In genomic region chr15:7154737-7155090, GRCm38 (mm10) we compare ENCODE assay signal across 12 mouse cellular contexts.
DNase-seq lines count a peak whose midpoint lies in the region; ATAC-seq and TF ChIP-seq lines count a peak whose summit lies in the region.
"Had no signal": no experiment of that assay in that cellular context is flagged by ENCODE, and none has a peak within 500 bp of the region (broad histone marks: within the 10 kb centered on the region; RNA-seq: fewer than 3 reads in every experiment).

No protein-coding gene starts in this region.

- peak; percentile 33 for DNase-seq in forebrain, embryonic 14.5 days (ENCODE audit: low spot score)
- DNase-seq in midbrain, postnatal 0 days (ENCODE audit: low spot score), result peak; percentile 71
- peak; percentile 35 for DNase-seq in testis, postnatal 14 days (ENCODE audit: low spot score)
- DNase-seq in right cerebral cortex, postnatal 4 days, result no peak
- no peak for DNase-seq in frontal cortex, postnatal 25 days (ENCODE audit: low spot score in 2 of 2)

- no peak overlapping the region for H3K4me3 ChIP-seq in forebrain, embryonic 14.5 days (ENCODE audit: low read depth, low read length)
- H3K4me3 ChIP-seq in forebrain, embryonic 15.5 days, result no peak overlapping the region
- H3K4me3 ChIP-seq in midbrain, postnatal 0 days (ENCODE audit: low read depth, low read length), result no peak overlapping the region
- no peak overlapping the region for H3K4me3 ChIP-seq in midbrain, embryonic 16.5 days (ENCODE audit: low read depth, low read length)
- no peak overlapping the region for H3K4me3 ChIP-seq in lung, embryonic 15.5 days
- H3K4me3 ChIP-seq: limb, embryonic 12.5 days had no signal

- no peaks in the 10 kb centered on the region for H3K36me3 ChIP-seq in forebrain, embryonic 14.5 days (ENCODE audit: control insufficient read depth, insufficient read depth, low read length)
- H3K36me3 ChIP-seq in forebrain, embryonic 15.5 days, result no peaks in the 10 kb centered on the region
- H3K36me3 ChIP-seq in midbrain, postnatal 0 days (ENCODE audit: insufficient read depth, low read length), result no peaks in the 10 kb centered on the region; the same call in 1 of the 2 replicates
- H3K36me3 ChIP-seq in midbrain, embryonic 16.5 days (ENCODE audit: control insufficient read depth, insufficient read depth, low read length), result no peaks in the 10 kb centered on the region
- peaks cover 16% of the 10 kb centered on the region for H3K36me3 ChIP-seq in lung, embryonic 15.5 days

- WGBS in forebrain, embryonic 14.5 days, result 72% methylated on average over 7 of the region's 7 CpGs
- 70% methylated on average over 7 of the region's 7 CpGs for WGBS in forebrain, embryonic 15.5 days
- WGBS in midbrain, postnatal 0 days, result 65% methylated on average over 7 of the region's 7 CpGs
- WGBS in midbrain, embryonic 16.5 days, result 65% methylated on average over 7 of the region's 7 CpGs
- WGBS in lung, embryonic 15.5 days, result 38% methylated on average over 7 of the region's 7 CpGs

- H3K4me2 ChIP-seq in forebrain, embryonic 14.5 days (ENCODE audit: low read length), result no peak overlapping the region
- no peak overlapping the region for H3K4me2 ChIP-seq in forebrain, embryonic 15.5 days (replicated peaks)
- H3K4me2 ChIP-seq in midbrain, postnatal 0 days (ENCODE audit: low read depth, low read length, poor library complexity, severe bottlenecking), result no peak overlapping the region
- H3K4me2 ChIP-seq in midbrain, embryonic 16.5 days (ENCODE audit: low read length), result no peak overlapping the region
- no peak overlapping the region; the same call in 1 of the 2 replicates for H3K4me2 ChIP-seq in lung, embryonic 15.5 days
- H3K4me2 ChIP-seq: limb, embryonic 12.5 days; midbrain, embryonic 11.5 days had no signal

- H3K9ac ChIP-seq in forebrain, embryonic 14.5 days (ENCODE audit: low read length), result no peak overlapping the region
- no peak overlapping the region for H3K9ac ChIP-seq in forebrain, embryonic 15.5 days (replicated peaks)
- H3K9ac ChIP-seq in midbrain, postnatal 0 days (replicated peaks; ENCODE audit: low read length, poor library complexity, severe bottlenecking), result no peak overlapping the region
- H3K9ac ChIP-seq in midbrain, embryonic 16.5 days (ENCODE audit: low read depth, low read length), result no peak overlapping the region
- no peak overlapping the region for H3K9ac ChIP-seq in lung, embryonic 15.5 days
- H3K9ac ChIP-seq: limb, embryonic 12.5 days had no signal

- ATAC-seq in forebrain, embryonic 14.5 days, result 0 out of 2 replicates have a peak, but pooled peaks have one; percentile 54
- ATAC-seq in forebrain, embryonic 15.5 days (replicated peaks), result no peak
- ATAC-seq in midbrain, postnatal 0 days (ENCODE audit: low FRiP score), result no peak
- no peak for ATAC-seq in midbrain, embryonic 16.5 days
- peak; percentile 35; the same call in 1 of the 2 replicates for ATAC-seq in lung, embryonic 15.5 days (ENCODE audit: borderline replicate concordance, extremely low read depth, low FRiP score, low TSS enrichment)
- ATAC-seq: activated CD4-positive, CD25-positive, alpha-beta regulatory T cell, adult 4 months had no signal

- no peak overlapping the region for H3K27ac ChIP-seq in forebrain, embryonic 14.5 days (ENCODE audit: low read depth, low read length)
- no peak overlapping the region for H3K27ac ChIP-seq in forebrain, embryonic 15.5 days (replicated peaks)
- H3K27ac ChIP-seq in midbrain, postnatal 0 days (ENCODE audit: low read depth, low read length), result no peak overlapping the region
- H3K27ac ChIP-seq in midbrain, embryonic 16.5 days (ENCODE audit: low read length), result no peak overlapping the region
- H3K27ac ChIP-seq in lung, embryonic 15.5 days, result peak overlapping the region; percentile 51
- H3K27ac ChIP-seq: kidney, postnatal 0 days; limb, embryonic 12.5 days had no signal

- H3K9me3 ChIP-seq in forebrain, embryonic 14.5 days (replicated peaks; ENCODE audit: control insufficient read depth, low read length), result no peaks in the 10 kb centered on the region
- H3K9me3 ChIP-seq in forebrain, embryonic 15.5 days, result no peaks in the 10 kb centered on the region
- no peaks in the 10 kb centered on the region for H3K9me3 ChIP-seq in midbrain, postnatal 0 days (ENCODE audit: low read length)
- no peaks in the 10 kb centered on the region for H3K9me3 ChIP-seq in midbrain, embryonic 16.5 days (replicated peaks; ENCODE audit: control insufficient read depth, low read length, poor library complexity, severe bottlenecking)
- H3K9me3 ChIP-seq in lung, embryonic 15.5 days, result no peaks in the 10 kb centered on the region
- H3K9me3 ChIP-seq: limb, embryonic 12.5 days had no signal

- no peaks in the 10 kb centered on the region for H3K27me3 ChIP-seq in forebrain, embryonic 14.5 days (replicated peaks; ENCODE audit: control insufficient read depth, insufficient read depth, low read length)
- H3K27me3 ChIP-seq in forebrain, embryonic 15.5 days, result no peaks in the 10 kb centered on the region
- H3K27me3 ChIP-seq in midbrain, postnatal 0 days (ENCODE audit: insufficient read depth, low read length), result no peaks in the 10 kb centered on the region
- no peaks in the 10 kb centered on the region for H3K27me3 ChIP-seq in midbrain, embryonic 16.5 days (ENCODE audit: control insufficient read depth, insufficient read depth, low read depth, low read length)
- no peaks in the 10 kb centered on the region for H3K27me3 ChIP-seq in lung, embryonic 15.5 days
- H3K27me3 ChIP-seq: limb, embryonic 12.5 days had no signal

- H3K4me1 ChIP-seq in forebrain, embryonic 14.5 days (ENCODE audit: control insufficient read depth, insufficient read depth, low read length), result no peaks in the 10 kb centered on the region
- no peaks in the 10 kb centered on the region for H3K4me1 ChIP-seq in forebrain, embryonic 15.5 days
- H3K4me1 ChIP-seq in midbrain, postnatal 0 days (ENCODE audit: insufficient read depth, low read length), result no peaks in the 10 kb centered on the region
- H3K4me1 ChIP-seq in midbrain, embryonic 16.5 days (ENCODE audit: control insufficient read depth, insufficient read depth, low read length), result peaks cover 2% of the 10 kb centered on the region; the same call in 1 of the 2 replicates
- peaks cover 19% of the 10 kb centered on the region for H3K4me1 ChIP-seq in lung, embryonic 15.5 days

- no peak for TF ChIP-seq CTCF in midbrain, postnatal 0 days (IDR thresholded peaks at IDR 0.05)

Comparison
In these comparisons a context has a peak if more than half of its experiments do, and no peak if none do; other contexts are left out.
1. ATAC-seq: peak in forebrain, embryonic 14.5 days (single experiment) and lung, embryonic 15.5 days (single experiment); none in forebrain, embryonic 15.5 days (single experiment), midbrain, postnatal 0 days (single experiment) and midbrain, embryonic 16.5 days (single experiment).
2. DNase-seq: peak in forebrain, embryonic 14.5 days (single experiment), midbrain, postnatal 0 days (single experiment) and testis, postnatal 14 days (single experiment); none in right cerebral cortex, postnatal 4 days (single experiment) and frontal cortex, postnatal 25 days (0 of 2).